Mouse (Mus musculus) stomach, postnatal 0 days (tissue): Measurements from ENCODE around the gene Pou2af1. TPM values are rescaled to one million over a fixed set of nuclear protein-coding genes. Genes with fewer than 3 reads are reported as not detected.

Experiments used
- ATAC-seq: fragments of 200-750 bp; cut with Nextera tagmentation; 2 replicates; pipeline ENCODE4 v1.8.0; 2017; ENCODE audit not compliant: low FRiP score, low TSS enrichment
- DNase-seq: peaks from one replicate; pipeline ENCODE4 v3.0.0-alpha.2; 2016; ENCODE audit warnings: low spot score
- H3K27ac ChIP-seq: fragments of 300-500 bp; sonication (generic); replicated peaks from 2 replicates; pipeline ENCODE4 v1.5.1; 2014; ENCODE audit warnings: mild to moderate bottlenecking, control low read depth
- H3K27me3 ChIP-seq: fragments of 300-500 bp; sonication (generic); 2 replicates; pipeline ENCODE4 v1.6.1; 2014; ENCODE audit warnings: low read length; ENCODE audit not compliant: control insufficient read depth, insufficient read depth
- H3K36me3 ChIP-seq: fragments of 300-500 bp; sonication (generic); 2 replicates; pipeline ENCODE4 v1.6.1; 2014; ENCODE audit warnings: low read length, mixed read lengths; ENCODE audit not compliant: control insufficient read depth, insufficient read depth
- H3K4me1 ChIP-seq: fragments of 300-500 bp; sonication (generic); replicated peaks from 2 replicates; pipeline ENCODE4 v1.6.1; 2014; ENCODE audit warnings: antibody characterized with exemption; ENCODE audit not compliant: control insufficient read depth, insufficient read depth
- H3K4me2 ChIP-seq: fragments of 300-500 bp; sonication (generic); replicated peaks from 2 replicates; pipeline ENCODE4 v1.6.1; 2014; ENCODE audit warnings: low read depth, mild to moderate bottlenecking, control low read depth, moderate library complexity
- H3K4me3 ChIP-seq: fragments of 300-500 bp; sonication (generic); 2 replicates; pipeline ENCODE4 v1.5.1; 2014; ENCODE audit warnings: low read depth, low read length, control low read depth
- H3K9ac ChIP-seq: fragments of 300-500 bp; sonication (generic); 2 replicates; pipeline ENCODE4 v1.6.1; 2014; ENCODE audit warnings: mild to moderate bottlenecking, low read length, control low read depth, mixed read lengths
- H3K9me3 ChIP-seq: fragments of 300-500 bp; sonication (generic); 2 replicates; pipeline ENCODE4 v1.6.1; 2016; ENCODE audit warnings: low read length; ENCODE audit not compliant: control insufficient read depth
- CTCF ChIP-seq: IDR thresholded peaks from 2 replicates; pipeline ENCODE4 v1.5.1; 2016; ENCODE audit warnings: antibody characterized with exemption, low read depth, mild to moderate bottlenecking, moderate library complexity
- EP300 ChIP-seq: optimal IDR thresholded peaks from 2 replicates; pipeline ENCODE3; 2016; ENCODE audit warnings: antibody characterized with exemption
- WGBS: fragments of 180-500 bp; shearing (Covaris S2); extraction: QIAGEN DNeasy Blood & Tissue Kit; methylation state at CpG from one replicate; pipeline ENCODE4 v1.1.7; 2014; 5-methylcytosine and 5-hydroxymethylcytosine counted together
- polyA plus RNA-seq: library from polyadenylated mRNA; unstranded; fragments of >200 nt; fragmentation: Nextera tagmentation; extraction: Ambion mirVana; gene quantifications from 2 replicates; pipeline ENCODE4 v1.2.1, GENCODE M21; 2015

Pou2af1 gene
- polyA plus RNA-seq = 0.12 and 0.13 TPM in 2 replicates

GRCm38 (mm10) chr9:51213023-51213728, at the start of gene Pou2af1:
Gene Pou2af1 (plus strand): TSS chr9:51213708.
- WGBS = 74% methylated on average over 20 of the region's 20 CpGs
- H3K9me3 ChIP-seq = no peaks in the 10 kb centered on the region
- TF ChIP-seq EP300 (no peak), CTCF (no peak)

GRCm38 (mm10) chr9:51163989-51164388, 49.5 kb upstream of the Pou2af1 start:
- ATAC-seq (no peak), DNase-seq (no peak)
- 79% methylated on average over 5 of the region's 5 CpGs for WGBS
- TF ChIP-seq EP300 (no peak), CTCF (peak; percentile 53)
- Histone ChIP-seq H3K9me3 (no peaks in the 10 kb centered on the region), H3K27me3 (no peaks in the 10 kb centered on the region), H3K9ac (no peak overlapping the region), H3K27ac (no peak overlapping the region), H3K4me3 (no peak overlapping the region), H3K4me2 (no peak overlapping the region), H3K36me3 (no peaks in the 10 kb centered on the region), H3K4me1 (0 out of 2 replicates have a peak, but pooled peaks cover 3% of the 10 kb centered on the region)

More at GRCm38 (mm10) chr9:51213023-51213728, at the start of gene Pou2af1:
- Histone ChIP-seq H3K36me3 (no peaks in the 10 kb centered on the region), H3K27me3 (no peaks in the 10 kb centered on the region), H3K4me3 (no peak within 1 kb of the TSS), H3K9ac (no peak within 1 kb of the TSS), H3K4me1 (no peaks in the 10 kb centered on the region; the same call in 1 of the 2 replicates), H3K4me2 (no peak within 1 kb of the TSS), H3K27ac (no peak within 1 kb of the TSS)
- ATAC-seq (no peak), DNase-seq (no peak)

- TF ChIP-seq CTCF = no peak
- TF ChIP-seq EP300 = no peak
- no peak within 1 kb of the TSS for H3K9ac ChIP-seq
- H3K27me3 ChIP-seq = no peaks in the 10 kb centered on the region
- H3K4me1 ChIP-seq = 0 out of 2 replicates have a peak, but pooled peaks cover 3% of the 10 kb centered on the region
- no peak within 1 kb of the TSS for H3K4me3 ChIP-seq
- ATAC-seq (no peak), DNase-seq (no peak)
- WGBS = 23% methylated on average over 6 of the region's 6 CpGs
- H3K36me3 ChIP-seq = no peaks in the 10 kb centered on the region
- no peak within 1 kb of the TSS for H3K27ac ChIP-seq
- H3K4me2 ChIP-seq = no peak within 1 kb of the TSS
- no peaks in the 10 kb centered on the region for H3K9me3 ChIP-seq
Measured at GRCm38 (mm10) chr9:51165312-51166180, 48.0 kb upstream of the Pou2af1 start, which contains the start of gene Gm32742. Gene Gm32742 (minus strand): TSS chr9:51165517.

GRCm38 (mm10) chr9:51167954-51168353, 45.6 kb upstream of the Pou2af1 start:
- TF ChIP-seq EP300 (no peak), CTCF (0 out of 2 replicates have a peak, but pooled peaks have one; percentile 18)
- 0 out of 2 replicates have a peak, but pooled peaks cover 3% of the 10 kb centered on the region for H3K4me1 ChIP-seq
- no peaks in the 10 kb centered on the region for H3K9me3 ChIP-seq
- ATAC-seq (peak; percentile 76), DNase-seq (peak; percentile 83)
- peak overlapping the region; percentile 79 for H3K27ac ChIP-seq
- no peaks in the 10 kb centered on the region for H3K27me3 ChIP-seq
- whole genome bisulfite sequencing = 45% methylated on average over 11 of the region's 11 CpGs
- H3K4me2 ChIP-seq = no peak overlapping the region
- 0 out of 2 replicates have a peak overlapping the region, but pooled peaks have one; percentile 23 for H3K9ac ChIP-seq
- no peaks in the 10 kb centered on the region for H3K36me3 ChIP-seq
- no peak overlapping the region for H3K4me3 ChIP-seq

GRCm38 (mm10) chr9:51168698-51169097, 44.8 kb upstream of the Pou2af1 start:
- ATAC-seq (peak; percentile 37), DNase-seq (peak; percentile 55)
- no peaks in the 10 kb centered on the region for H3K36me3 ChIP-seq
- 0 out of 2 replicates have a peak, but pooled peaks cover 3% of the 10 kb centered on the region for H3K4me1 ChIP-seq
- H3K9ac ChIP-seq = no peak overlapping the region
- H3K4me3 ChIP-seq = no peak overlapping the region
- peak overlapping the region; percentile 79 for H3K27ac ChIP-seq
- H3K4me2 ChIP-seq = no peak overlapping the region
- TF ChIP-seq EP300 (no peak), CTCF (no peak)
- 45% methylated on average over 5 of the region's 5 CpGs for WGBS
- no peaks in the 10 kb centered on the region for H3K27me3 ChIP-seq
- no peaks in the 10 kb centered on the region for H3K9me3 ChIP-seq
